Mouse (Mus musculus) liver, postnatal 0 days (tissue): ENCODE measurements around the gene Taok1. TPM values are rescaled to one million over a fixed set of nuclear protein-coding genes. Genes with fewer than 3 reads are reported as not detected.
A peak's percentile ranks its signal among the peaks of the same experiment; 100 is the strongest.

Source experiments
- ATAC-seq: fragments of 200-750 bp; cut with Nextera tagmentation; 2 replicates; pipeline ENCODE4 v1.8.0; 2017; ENCODE audit warnings: mild to moderate bottlenecking, moderate library complexity
- DNase-seq: peaks from one replicate; pipeline ENCODE4 v3.0.0-alpha.2; 2016
- H3K27ac ChIP-seq: fragments of 300-500 bp; sonication (generic); 2 replicates; pipeline ENCODE4 v1.5.1; 2014; ENCODE audit warnings: antibody characterized with exemption, moderate library complexity, mild to moderate bottlenecking, low read depth
- H3K27me3 ChIP-seq: fragments of 300-500 bp; sonication (generic); 2 replicates; pipeline ENCODE4 v1.6.1; 2014; ENCODE audit warnings: low read length, control low read depth, mixed read lengths; ENCODE audit not compliant: insufficient read depth
- H3K36me3 ChIP-seq: fragments of 300-500 bp; sonication (generic); replicated peaks from 2 replicates; pipeline ENCODE4 v1.6.1; 2014; ENCODE audit warnings: mild to moderate bottlenecking, control low read depth, low read length, moderate library complexity, mixed read lengths; ENCODE audit not compliant: insufficient read depth
- H3K4me1 ChIP-seq: fragments of 300-500 bp; sonication (generic); 2 replicates; pipeline ENCODE4 v1.6.1; 2014; ENCODE audit warnings: antibody characterized with exemption, mild to moderate bottlenecking, control low read depth; ENCODE audit not compliant: insufficient read depth
- H3K4me2 ChIP-seq: fragments of 300-500 bp; sonication (generic); 2 replicates; pipeline ENCODE4 v1.6.1; 2014; ENCODE audit warnings: low read depth, mild to moderate bottlenecking, low read length, moderate library complexity, mixed read lengths
- H3K4me3 ChIP-seq: fragments of 300-500 bp; sonication (generic); 2 replicates; pipeline ENCODE4 v1.5.1; 2014; ENCODE audit warnings: low read depth, low read length
- H3K9ac ChIP-seq: fragments of 300-500 bp; sonication (generic); replicated peaks from 2 replicates; pipeline ENCODE4 v1.6.1; 2014; ENCODE audit warnings: mild to moderate bottlenecking, moderate library complexity
- H3K9me3 ChIP-seq: fragments of 300-500 bp; sonication (generic); 2 replicates; pipeline ENCODE4 v1.6.1; 2016; ENCODE audit warnings: mild to moderate bottlenecking, control low read depth, low read length, mixed read lengths
- CTCF ChIP-seq: sonication (generic); IDR thresholded peaks from 2 replicates; pipeline ENCODE4 v1.5.1; 2016; ENCODE audit warnings: antibody characterized with exemption, low read depth
- EP300 ChIP-seq: IDR thresholded peaks from 2 replicates; pipeline ENCODE4 v1.6.1; 2016; ENCODE audit warnings: antibody characterized with exemption, low read depth, mild to moderate bottlenecking
- WGBS: fragments of 180-500 bp; shearing (Covaris S2); extraction: QIAGEN DNeasy Blood & Tissue Kit; methylation state at CpG from one replicate; pipeline ENCODE4 v1.1.7; 2014; ENCODE audit not compliant: insufficient replicate concordance; 5-methylcytosine and 5-hydroxymethylcytosine counted together
- polyA plus RNA-seq: library from polyadenylated mRNA; unstranded; fragments of >200 nt; fragmentation: Nextera tagmentation; extraction: Ambion mirVana; gene quantifications from 2 replicates; pipeline ENCODE4 v1.2.1, GENCODE M21; 2015

Taok1 gene
- polyA plus RNA-seq, 1 experiment from 2014 or later, result 5.0 TPM

- peak; percentile 83 for DNase-seq
- Histone ChIP-seq H3K36me3 (no peaks in the 10 kb centered on the region), H3K4me3 (peak overlapping the region; percentile 28), H3K27ac (no peak overlapping the region), H3K9me3 (no peaks in the 10 kb centered on the region), H3K4me1 (peaks cover 12% of the 10 kb centered on the region), H3K9ac (peak overlapping the region; percentile 52; the same call in 1 of the 2 replicates), H3K4me2 (peak overlapping the region; percentile 82), H3K27me3 (no peaks in the 10 kb centered on the region)
- WGBS, result 10% methylated on average over 8 of the region's 8 CpGs
- ATAC-seq, result peak; percentile 55; the same call in 1 of the 2 replicates
- no peak for TF ChIP-seq EP300
- peak; percentile 97 for TF ChIP-seq CTCF
Measured at GRCm38 (mm10) chr11:77630257-77630670, 22.6 kb upstream of the Taok1 start.

- Histone ChIP-seq H3K9ac (no peak overlapping the region), H3K9me3 (no peaks in the 10 kb centered on the region), H3K27me3 (peaks cover 4% of the 10 kb centered on the region; the same call in 1 of the 2 replicates), H3K27ac (no peak overlapping the region), H3K4me2 (no peak overlapping the region), H3K4me1 (peaks cover 20% of the 10 kb centered on the region), H3K36me3 (no peaks in the 10 kb centered on the region), H3K4me3 (no peak overlapping the region)
- peak; percentile 79 for TF ChIP-seq CTCF
- TF ChIP-seq EP300, result no peak
- ATAC-seq, result peak; percentile 65
- no peak for DNase-seq
- WGBS, result 0% methylated on average over 1 of the region's 1 CpGs
Measured at GRCm38 (mm10) chr11:77629476-77629875, 21.9 kb upstream of the Taok1 start.

GRCm38 (mm10) chr11:77626596-77627535, 19.3 kb upstream of the Taok1 start:
- WGBS, result 55% methylated on average over 5 of the region's 5 CpGs
- H3K4me2 ChIP-seq, result no peak overlapping the region
- no peak overlapping the region for H3K9ac ChIP-seq
- H3K36me3 ChIP-seq, result no peaks in the 10 kb centered on the region
- no peak for DNase-seq
- H3K4me3 ChIP-seq, result no peak overlapping the region
- H3K27me3 ChIP-seq, result peaks cover 5% of the 10 kb centered on the region; the same call in 1 of the 2 replicates
- H3K4me1 ChIP-seq, result peaks cover 21% of the 10 kb centered on the region
- ATAC-seq, result no peak
- TF ChIP-seq EP300 (no peak), CTCF (no peak)
- no peaks in the 10 kb centered on the region for H3K9me3 ChIP-seq
- H3K27ac ChIP-seq, result peak overlapping the region; percentile 57

- 15% methylated on average over 11 of the region's 11 CpGs for WGBS
- H3K4me3 ChIP-seq, result peak overlapping the region; percentile 39
- ATAC-seq, result no peak
- H3K4me2 ChIP-seq, result peak overlapping the region; percentile 75
- peaks cover 21% of the 10 kb centered on the region for H3K4me1 ChIP-seq
- H3K9ac ChIP-seq, result peak overlapping the region; percentile 2; the same call in 1 of the 2 replicates
- no peak for TF ChIP-seq CTCF
- no peak for TF ChIP-seq EP300
- no peaks in the 10 kb centered on the region for H3K36me3 ChIP-seq
- H3K9me3 ChIP-seq, result no peaks in the 10 kb centered on the region
- peaks cover 5% of the 10 kb centered on the region; the same call in 1 of the 2 replicates for H3K27me3 ChIP-seq
- DNase-seq, result peak; percentile 40
- no peak overlapping the region for H3K27ac ChIP-seq
Measured at GRCm38 (mm10) chr11:77625061-77625855, 17.6 kb upstream of the Taok1 start.

GRCm38 (mm10) chr11:77624441-77625060, 16.9 kb upstream of the Taok1 start:
- peak; percentile 29 for DNase-seq
- Histone ChIP-seq H3K9ac (peak overlapping the region; percentile 2; the same call in 1 of the 2 replicates), H3K4me2 (peak overlapping the region; percentile 75)

More at GRCm38 (mm10) chr11:77624441-77625060, 16.9 kb upstream of the Taok1 start:
- H3K4me3 ChIP-seq, result peak overlapping the region; percentile 39
- no peak overlapping the region for H3K27ac ChIP-seq
- H3K27me3 ChIP-seq, result peaks cover 5% of the 10 kb centered on the region; the same call in 1 of the 2 replicates
- ATAC-seq, result peak; percentile 43; the same call in 1 of the 2 replicates
- peaks cover 21% of the 10 kb centered on the region for H3K4me1 ChIP-seq
- 2% methylated on average over 17 of the region's 17 CpGs for WGBS
- TF ChIP-seq CTCF (no peak), EP300 (no peak)
- no peaks in the 10 kb centered on the region for H3K9me3 ChIP-seq
- H3K36me3 ChIP-seq, result no peaks in the 10 kb centered on the region
